Mouse (Mus musculus) CD8-positive naive resting alpha-beta T cell, adult 2 months (primary cell): ENCODE measurements around the gene Vmn1r55.
"Not testable (repeated sequence)": the region's sequence is repeated elsewhere in the genome, so short reads cannot be mapped to it uniquely, and the experiment has no call there.

Experiments
- DNase-seq, 2 experiments: peaks; one replicate each; pipeline ENCODE4 v3.0.0; 2022; ENCODE audit warnings: low read depth in 2 of 2, low spot score in 2 of 2

Gene Vmn1r55

GRCm38 (mm10) chr7:5081939-5082338, 67.5 kb downstream of the Vmn1r55 start:
- DNase-seq, result no peak

DNA sequence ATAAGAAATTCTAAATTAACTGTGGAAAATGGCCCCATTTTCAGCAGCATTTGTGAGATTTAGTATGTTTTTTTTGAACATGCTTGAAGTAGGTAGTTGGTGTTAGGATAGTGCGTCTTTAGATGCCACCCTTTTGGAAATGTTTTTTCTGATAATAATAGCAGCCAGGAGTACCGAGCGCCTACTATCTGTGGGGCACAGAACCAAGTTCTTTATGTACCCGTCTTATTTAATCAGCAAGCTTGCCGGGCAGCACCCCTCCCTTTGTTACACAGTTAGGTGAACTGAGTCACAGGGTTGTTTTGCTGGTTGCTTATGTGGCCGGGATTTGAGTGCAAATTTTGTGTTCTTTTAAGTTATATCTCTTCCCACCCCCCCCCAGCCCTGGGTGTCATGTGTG, 68.2 kb downstream of the Vmn1r55 start:
- no peak for DNase-seq

GRCm38 (mm10) chr7:5080815-5081214, 68.7 kb downstream of the Vmn1r55 start:
- DNase-seq, result no peak

DNA sequence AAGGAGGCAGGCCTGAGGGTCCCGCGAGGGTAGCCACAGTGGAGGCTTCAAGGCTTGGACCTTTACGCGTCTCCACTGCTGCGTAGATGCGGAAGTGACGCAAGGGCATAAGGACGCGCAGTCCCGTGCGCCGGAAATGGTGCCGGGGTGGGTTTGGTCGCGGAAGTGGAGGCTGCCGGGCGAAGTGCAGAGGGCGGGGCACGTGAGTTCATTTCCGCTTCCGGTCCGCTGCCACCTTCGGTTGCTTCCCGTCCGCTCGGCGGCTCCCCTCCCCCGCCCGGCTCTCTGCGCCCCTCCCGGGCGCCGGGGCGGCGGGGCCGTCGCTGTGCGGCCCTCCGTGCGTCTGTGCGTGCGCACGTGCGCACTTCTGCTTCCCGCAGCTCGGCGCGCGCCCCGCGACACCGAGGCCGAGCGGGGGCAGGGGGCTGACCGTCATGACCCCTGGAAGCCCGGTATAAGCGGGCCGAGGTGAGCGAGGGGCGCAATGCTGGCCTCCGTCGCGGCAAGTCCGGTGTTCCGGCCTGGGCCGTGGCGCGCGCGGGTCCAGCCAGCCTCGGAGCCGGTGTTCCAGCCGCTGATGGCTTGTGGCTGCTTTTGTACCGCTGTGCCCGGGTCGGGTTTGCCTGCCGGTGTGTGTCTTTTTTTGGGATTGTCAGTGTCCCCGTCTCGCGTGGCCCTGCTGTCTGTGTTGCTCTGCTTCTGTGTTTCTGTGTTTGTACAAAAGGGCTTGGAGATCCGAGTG, 69.3 kb downstream of the Vmn1r55 start, which contains the start of gene Epn1:
Gene Epn1 (plus strand): TSS at position 226 of the 742 bp plus-strand sequence.
- peak; percentile 94 for DNase-seq

DNA sequence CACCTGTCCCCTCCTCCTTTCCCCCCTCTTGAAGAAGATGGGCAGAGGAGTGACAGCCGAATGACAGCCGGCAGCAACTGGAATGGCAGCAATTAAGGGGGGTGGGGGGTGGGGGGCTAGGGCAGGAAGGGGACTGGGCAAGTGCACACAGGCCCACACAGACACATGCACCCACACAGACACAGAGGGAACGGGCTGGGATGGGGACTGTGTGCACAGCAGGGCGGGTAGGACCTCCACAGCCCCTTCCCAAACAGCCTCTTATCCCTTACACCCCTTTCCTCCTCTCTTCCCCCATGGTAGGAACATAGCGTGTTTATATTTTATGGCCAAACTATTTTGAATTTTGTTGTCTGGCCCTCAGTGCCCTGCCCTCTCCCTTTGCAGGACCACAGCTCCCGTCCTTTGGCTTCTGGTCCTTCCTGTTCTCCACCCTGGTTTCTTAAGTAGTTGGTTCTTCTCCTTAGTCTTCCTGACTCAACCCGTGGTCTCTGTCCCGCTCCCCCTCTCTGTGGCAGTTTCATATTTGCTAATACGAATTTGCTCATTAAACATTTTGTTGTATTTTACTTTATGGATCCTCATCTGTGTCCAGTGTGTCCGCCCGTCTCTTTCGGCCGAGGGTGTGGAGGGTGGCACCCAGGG, 70.0 kb downstream of the Vmn1r55 start:
- not testable (repeated sequence) for DNase-seq
